Mouse (Mus musculus) spleen, postnatal 0 days (tissue): Measurements from ENCODE around the gene Orai1. TPM values are rescaled to one million over a fixed set of nuclear protein-coding genes. Genes with fewer than 3 reads are reported as not detected.

Source experiments
- polyA plus RNA-seq: library from polyadenylated mRNA; unstranded; fragments of >200 nt; fragmentation: Nextera tagmentation; extraction: Ambion mirVana; gene quantifications from 2 replicates; pipeline ENCODE4 v1.2.1, GENCODE M21; 2015

Orai1 gene
- 18.6 and 26.4 TPM in 2 replicates for polyA plus RNA-seq

DNA sequence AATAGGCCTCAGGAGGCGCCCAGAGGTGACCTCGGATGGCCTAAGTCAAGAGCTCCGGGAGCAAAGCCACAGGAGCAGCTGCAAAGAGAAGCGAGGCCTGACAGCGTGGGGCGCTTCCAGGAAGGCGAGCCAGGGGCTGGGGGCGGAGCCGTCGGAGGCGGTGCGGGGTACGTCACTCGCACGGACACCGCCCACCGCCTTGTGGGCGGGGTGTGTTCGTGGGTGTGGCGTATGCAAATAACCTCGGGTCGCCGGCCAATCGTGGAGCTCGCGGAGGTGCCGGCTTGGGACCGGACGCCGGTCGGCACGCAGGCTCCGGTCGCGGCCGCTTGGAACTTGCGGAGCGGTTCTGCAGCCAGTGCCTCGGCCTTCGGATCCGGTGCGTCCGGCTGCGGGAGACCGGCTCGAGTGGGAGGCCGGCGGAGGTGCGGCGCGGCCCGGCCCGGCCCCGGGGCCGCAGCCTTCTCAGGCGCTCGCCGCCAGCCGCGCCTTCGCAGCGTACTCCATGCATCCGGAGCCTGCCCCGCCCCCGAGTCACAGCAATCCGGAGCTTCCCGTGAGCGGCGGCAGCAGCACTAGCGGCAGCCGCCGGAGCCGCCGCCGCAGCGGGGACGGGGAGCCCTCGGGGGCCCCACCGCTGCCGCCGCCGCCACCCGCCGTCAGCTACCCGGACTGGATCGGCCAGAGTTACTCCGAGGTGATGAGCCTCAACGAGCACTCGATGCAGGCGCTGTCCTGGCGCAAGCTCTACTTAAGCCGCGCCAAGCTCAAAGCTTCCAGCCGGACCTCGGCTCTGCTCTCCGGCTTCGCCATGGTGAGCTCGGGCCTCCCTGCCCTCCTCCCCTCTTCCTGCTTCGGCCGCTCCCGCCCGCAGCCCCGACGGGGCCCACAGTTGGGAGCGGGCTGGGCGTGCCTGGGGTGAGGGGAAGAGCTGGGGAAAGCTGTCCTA is at the start of gene Orai1:
Gene Orai1 (plus strand): TSS at position 322 of the 949 bp plus-strand sequence.

GRCm38 (mm10) chr5:122989551-122990330 is 25.1 kb upstream of the Orai1 start, which contains the start of gene Kdm2b:
TSS of gene Kdm2b (minus strand) at chr5:122989823.

GRCm38 (mm10) chr5:123046916-123047315 is 32.0 kb downstream of the Orai1 start, which contains the start of gene Morn3:
TSS of gene Morn3 (minus strand) at chr5:123047016.

DNA sequence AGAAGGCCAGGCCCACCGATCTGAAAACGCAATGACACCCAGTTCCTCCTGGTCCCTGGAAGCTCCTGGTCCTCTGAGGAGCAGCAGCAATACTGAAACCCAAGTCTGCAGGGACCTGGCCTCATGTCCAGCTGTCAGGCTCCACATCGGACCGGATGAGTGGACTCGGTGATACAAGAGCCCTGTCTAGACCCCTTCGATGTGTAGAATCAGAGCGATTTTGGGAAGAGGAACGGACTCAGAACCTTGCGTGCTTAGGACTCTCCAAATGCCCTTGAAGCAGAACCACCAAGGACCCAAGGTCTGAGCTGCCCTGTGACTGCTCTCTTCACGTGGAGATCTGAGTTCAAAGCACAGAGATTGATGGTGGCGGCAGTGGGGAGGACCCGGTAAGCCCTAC is 53.2 kb downstream of the Orai1 start, which contains the start of gene Tmem120b:
Gene Tmem120b (plus strand): TSS at position 301 of the 400 bp plus-strand sequence.

Other genes starting within 250 kb of the Orai1 start
- 28.3 and 28.6 TPM in 2 replicates for gene Camkk2, start 235.7 kb upstream of the Orai1 start, polyA plus RNA-seq
- gene Anapc5, start 193.7 kb upstream of the Orai1 start, polyA plus RNA-seq, result 233 and 241 TPM in 2 replicates
- gene Rnf34, start 165.0 kb upstream of the Orai1 start, polyA plus RNA-seq, result 14.5 and 16.3 TPM in 2 replicates
- 20.1 and 22.7 TPM in 2 replicates for gene Kdm2b, start 25.3 kb upstream of the Orai1 start, polyA plus RNA-seq
- gene Morn3, start 31.9 kb downstream of the Orai1 start, polyA plus RNA-seq, result 1.8 and 1.9 TPM in 2 replicates
- gene Tmem120b, start 53.3 kb downstream of the Orai1 start, polyA plus RNA-seq, result 27.5 and 36.0 TPM in 2 replicates
- gene Rhof, start 117.6 kb downstream of the Orai1 start, polyA plus RNA-seq, result 3.5 and 4.3 TPM in 2 replicates
- gene Setd1b, start 127.1 kb downstream of the Orai1 start, polyA plus RNA-seq, result 8.2 and 8.9 TPM in 2 replicates
- 130 and 142 TPM in 2 replicates for gene Psmd9, start 154.3 kb downstream of the Orai1 start, polyA plus RNA-seq
- 0.42 and 0.76 TPM in 2 replicates for gene Hpd, start 167.7 kb downstream of the Orai1 start, polyA plus RNA-seq
- gene Wdr66, start 237.0 kb downstream of the Orai1 start, polyA plus RNA-seq, result 0.18 and 0.38 TPM in 2 replicates